Mouse (Mus musculus) forebrain, embryonic 13.5 days (tissue): ENCODE measurements around the gene Opn1sw. TPM values are rescaled to one million over a fixed set of nuclear protein-coding genes. Genes with fewer than 3 reads are reported as not detected.

Experiments used
- ATAC-seq: fragments of 200-750 bp; cut with Nextera tagmentation; 2 replicates; pipeline ENCODE4 v1.8.0; 2017
- H3K27ac ChIP-seq: fragments of 300-500 bp; sonication (generic); 2 replicates; pipeline ENCODE4 v1.5.1; 2015; ENCODE audit warnings: inconsistent platforms, mild to moderate bottlenecking, moderate library complexity
- H3K27me3 ChIP-seq: fragments of 300-500 bp; sonication (generic); 2 replicates; pipeline ENCODE4 v1.6.1; 2015; ENCODE audit warnings: mild to moderate bottlenecking, inconsistent platforms
- H3K36me3 ChIP-seq: fragments of 300-500 bp; sonication (generic); 2 replicates; pipeline ENCODE4 v1.6.1; 2015; ENCODE audit warnings: mild to moderate bottlenecking, inconsistent platforms; ENCODE audit not compliant: poor library complexity, severe bottlenecking
- H3K4me1 ChIP-seq: fragments of 300-500 bp; sonication (generic); 2 replicates; pipeline ENCODE4 v1.6.1; 2015; ENCODE audit warnings: inconsistent platforms
- H3K4me2 ChIP-seq: fragments of 300-500 bp; sonication (generic); 2 replicates; pipeline ENCODE4 v1.6.1; 2015; ENCODE audit warnings: inconsistent platforms, mild to moderate bottlenecking, moderate library complexity
- H3K4me3 ChIP-seq: fragments of 300-500 bp; sonication (generic); 2 replicates; pipeline ENCODE4 v1.5.1; 2015; ENCODE audit warnings: mild to moderate bottlenecking, inconsistent platforms
- H3K9ac ChIP-seq: fragments of 300-500 bp; sonication (generic); 2 replicates; pipeline ENCODE4 v1.6.1; 2015; ENCODE audit warnings: mild to moderate bottlenecking, inconsistent platforms
- H3K9me3 ChIP-seq: fragments of 300-500 bp; sonication (generic); replicated peaks from 2 replicates; pipeline ENCODE4 v1.6.1; 2016; ENCODE audit warnings: inconsistent platforms
- WGBS: fragments of 180-500 bp; shearing (Covaris S2); methylation state at CpG from one replicate; pipeline ENCODE4 v1.1.7; 2015; 5-methylcytosine and 5-hydroxymethylcytosine counted together
- polyA plus RNA-seq: library from polyadenylated mRNA; unstranded; fragments of >200 nt; fragmentation: Nextera tagmentation; extraction: Ambion mirVana; gene quantifications from 2 replicates; pipeline ENCODE4 v1.2.1, GENCODE M21; 2015

Gene Opn1sw
- polyA plus RNA-seq, result 0.44 TPM in 2 replicates

GRCm38 (mm10) chr6:29388052-29388518, at the start of gene Opn1sw:
Gene Opn1sw, minus strand, starts transcription at chr6:29388468.
- 3% methylated on average over 12 of the region's 12 CpGs for WGBS
- H3K9ac ChIP-seq, result no peak within 1 kb of the TSS
- ATAC-seq, result peak; percentile 51

GRCm38 (mm10) chr6:29436461-29436934, 48.2 kb upstream of the Opn1sw start:
- peak; percentile 36; the same call in 1 of the 2 replicates for ATAC-seq
- peaks cover 49% of the 10 kb centered on the region for H3K4me1 ChIP-seq
- H3K9ac ChIP-seq, result no peak overlapping the region; the same call in 1 of the 2 replicates
- peak overlapping the region; percentile 23 for H3K4me2 ChIP-seq
- peak overlapping the region; percentile 7; the same call in 1 of the 2 replicates for H3K27ac ChIP-seq
- H3K27me3 ChIP-seq, result peaks cover 44% of the 10 kb centered on the region
- H3K36me3 ChIP-seq, result no peaks in the 10 kb centered on the region
- no peak overlapping the region for H3K4me3 ChIP-seq
- no peaks in the 10 kb centered on the region for H3K9me3 ChIP-seq
- WGBS, result 5% methylated on average over 11 of the region's 11 CpGs

More at GRCm38 (mm10) chr6:29388052-29388518, at the start of gene Opn1sw:
- Histone ChIP-seq H3K36me3 (no peaks in the 10 kb centered on the region), H3K4me3 (no peak within 1 kb of the TSS), H3K9me3 (no peaks in the 10 kb centered on the region), H3K4me2 (peak within 1 kb of the TSS; percentile 45), H3K27ac (no peak within 1 kb of the TSS), H3K27me3 (peaks cover 7% of the 10 kb centered on the region; the same call in 1 of the 2 replicates), H3K4me1 (peaks cover 15% of the 10 kb centered on the region)

DNA sequence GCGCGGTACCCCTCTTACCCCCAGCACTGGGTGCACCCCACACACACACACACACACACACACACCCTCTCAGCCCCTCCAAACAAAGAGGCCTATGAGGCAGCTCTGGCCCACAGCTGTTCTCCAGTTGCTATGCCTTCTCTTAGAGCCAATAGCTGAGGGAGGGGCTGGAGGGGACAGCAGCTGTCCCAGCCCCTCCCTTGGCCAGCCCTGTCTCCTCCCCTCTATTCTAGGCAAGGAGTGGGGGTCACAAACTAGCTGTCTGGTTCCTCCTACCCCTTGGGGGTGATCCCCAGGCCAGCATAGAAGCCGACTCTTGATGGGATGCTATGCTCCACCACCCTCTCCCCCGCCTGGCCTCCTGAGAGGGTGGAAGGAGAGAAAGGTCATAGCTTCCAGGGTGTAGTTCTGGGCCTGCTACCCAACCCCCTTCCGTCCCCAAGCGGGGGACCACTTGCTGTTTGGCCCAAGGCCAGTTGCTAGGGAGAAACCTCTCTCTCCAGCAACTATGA, 47.7 kb upstream of the Opn1sw start:
- 11% methylated on average over 5 of the region's 6 CpGs for WGBS
- Histone ChIP-seq H3K9ac (0 out of 2 replicates have a peak overlapping the region, but pooled peaks have one; percentile 21), H3K27ac (peak overlapping the region; percentile 44), H3K36me3 (no peaks in the 10 kb centered on the region), H3K4me3 (0 out of 2 replicates have a peak overlapping the region, but pooled peaks have one; percentile 3), H3K9me3 (no peaks in the 10 kb centered on the region), H3K4me1 (peaks cover 51% of the 10 kb centered on the region), H3K4me2 (peak overlapping the region; percentile 80), H3K27me3 (peaks cover 47% of the 10 kb centered on the region)
- ATAC-seq, result peak; percentile 33; the same call in 1 of the 2 replicates

GRCm38 (mm10) chr6:29434911-29435691, 46.8 kb upstream of the Opn1sw start:
- ATAC-seq, result peak; percentile 37; the same call in 1 of the 2 replicates
- H3K4me3 ChIP-seq, result 0 out of 2 replicates have a peak overlapping the region, but pooled peaks have one; percentile 4
- peak overlapping the region; percentile 34 for H3K9ac ChIP-seq
- H3K27ac ChIP-seq, result peak overlapping the region; percentile 44; the same call in 1 of the 2 replicates
- no peaks in the 10 kb centered on the region for H3K9me3 ChIP-seq
- peak overlapping the region; percentile 80 for H3K4me2 ChIP-seq
- peaks cover 51% of the 10 kb centered on the region for H3K4me1 ChIP-seq
- 7% methylated on average over 13 of the region's 13 CpGs for whole genome bisulfite sequencing
- peaks cover 54% of the 10 kb centered on the region for H3K27me3 ChIP-seq
- no peaks in the 10 kb centered on the region for H3K36me3 ChIP-seq

DNA sequence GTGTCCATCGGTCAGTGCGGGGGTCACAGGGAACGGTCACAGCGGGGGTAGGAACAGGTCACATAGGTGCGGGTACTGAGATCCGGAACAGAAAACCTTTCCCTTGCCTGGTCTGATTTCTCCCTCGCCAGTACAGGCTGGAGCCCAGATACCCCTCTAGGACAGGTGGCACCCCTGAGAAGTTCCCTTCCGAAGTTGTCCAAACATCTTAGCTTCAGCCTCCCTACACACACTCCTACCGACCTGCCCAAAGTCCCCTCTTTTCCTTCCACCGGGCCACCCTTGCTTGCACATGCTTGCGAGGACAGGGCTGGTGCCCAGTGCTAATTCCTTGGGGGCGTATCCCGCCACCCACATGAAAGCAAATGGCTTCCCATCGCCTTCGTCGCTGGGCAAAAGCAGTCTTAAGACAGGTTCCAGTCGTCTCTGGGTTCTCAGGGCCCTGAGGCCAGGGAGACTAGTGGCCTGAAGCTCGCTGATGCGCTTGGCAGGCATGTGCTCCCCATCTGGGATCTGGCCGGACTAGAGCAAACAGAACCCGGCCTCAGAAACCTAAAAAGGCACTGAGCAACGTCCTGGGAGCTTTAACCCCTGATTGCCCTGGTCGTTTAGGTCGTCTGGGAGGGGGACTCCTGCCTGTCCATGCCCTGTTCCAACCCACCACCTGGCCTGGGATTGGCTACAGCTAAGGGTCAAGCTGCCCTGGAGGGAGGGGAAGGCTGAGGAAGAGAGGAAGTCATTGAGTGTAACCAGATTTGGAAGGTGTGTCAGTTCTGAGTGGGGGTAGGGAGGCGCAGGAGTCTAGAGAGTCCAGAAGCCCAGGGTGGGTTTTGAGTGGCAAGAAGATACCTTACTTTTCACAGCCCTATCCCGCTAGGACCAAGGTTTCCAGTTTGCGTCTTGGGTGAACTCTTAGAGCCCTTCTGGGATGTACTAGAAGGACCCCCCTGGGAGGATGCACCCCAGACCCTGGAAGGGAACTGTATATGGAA, 45.8 kb upstream of the Opn1sw start:
- Histone ChIP-seq H3K9ac (peak overlapping the region; percentile 56), H3K4me2 (peak overlapping the region; percentile 80), H3K9me3 (no peaks in the 10 kb centered on the region), H3K4me3 (peak overlapping the region; percentile 46), H3K4me1 (peaks cover 51% of the 10 kb centered on the region), H3K27ac (no peak overlapping the region), H3K36me3 (no peaks in the 10 kb centered on the region), H3K27me3 (peaks cover 54% of the 10 kb centered on the region)
- WGBS, result 6% methylated on average over 27 of the region's 27 CpGs
- no peak for ATAC-seq

DNA sequence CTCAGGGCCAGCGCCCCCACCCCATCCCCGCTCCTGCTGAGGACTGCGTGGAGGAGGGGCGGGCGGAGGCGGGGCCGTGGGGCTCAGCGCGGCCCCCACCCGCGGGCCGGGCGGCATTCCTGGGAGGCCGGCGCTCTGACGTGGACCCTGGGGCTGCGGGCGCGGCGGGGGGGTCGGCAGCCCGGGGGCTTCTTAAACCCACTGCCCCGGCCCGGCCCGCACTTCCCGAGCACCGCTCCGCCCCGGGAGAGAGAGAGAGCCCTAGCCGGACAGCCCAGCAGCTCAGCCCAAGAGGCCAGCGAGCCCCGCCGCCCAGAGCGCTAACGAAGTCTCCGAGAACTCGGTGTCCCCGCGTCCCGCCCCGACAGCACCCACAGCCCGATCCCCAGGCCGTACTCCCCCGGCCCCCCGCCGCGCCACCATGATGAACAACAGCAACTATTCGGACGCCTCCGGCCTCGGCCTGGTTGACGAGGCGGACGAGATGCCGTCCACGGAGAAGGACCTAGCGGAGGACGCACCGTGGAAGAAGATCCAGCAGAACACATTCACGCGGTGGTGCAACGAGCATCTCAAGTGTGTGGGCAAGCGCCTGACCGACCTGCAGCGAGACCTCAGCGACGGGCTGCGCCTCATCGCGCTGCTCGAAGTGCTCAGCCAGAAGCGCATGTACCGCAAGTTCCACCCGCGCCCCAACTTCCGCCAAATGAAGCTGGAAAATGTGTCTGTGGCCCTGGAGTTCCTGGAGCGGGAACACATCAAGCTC, 45.0 kb upstream of the Opn1sw start, which contains the start of gene Flnc:
Gene Flnc, plus strand, starts transcription at position 219 of the 766 bp plus-strand sequence.
- Histone ChIP-seq H3K4me1 (peaks cover 51% of the 10 kb centered on the region), H3K4me2 (peak within 1 kb of the TSS; percentile 80), H3K27ac (no peak within 1 kb of the TSS), H3K4me3 (peak within 1 kb of the TSS; percentile 46), H3K27me3 (peaks cover 54% of the 10 kb centered on the region), H3K36me3 (no peaks in the 10 kb centered on the region), H3K9ac (peak within 1 kb of the TSS; percentile 56), H3K9me3 (no peaks in the 10 kb centered on the region)
- 1% methylated on average over 66 of the region's 77 CpGs for WGBS
- no peak for ATAC-seq

DNA sequence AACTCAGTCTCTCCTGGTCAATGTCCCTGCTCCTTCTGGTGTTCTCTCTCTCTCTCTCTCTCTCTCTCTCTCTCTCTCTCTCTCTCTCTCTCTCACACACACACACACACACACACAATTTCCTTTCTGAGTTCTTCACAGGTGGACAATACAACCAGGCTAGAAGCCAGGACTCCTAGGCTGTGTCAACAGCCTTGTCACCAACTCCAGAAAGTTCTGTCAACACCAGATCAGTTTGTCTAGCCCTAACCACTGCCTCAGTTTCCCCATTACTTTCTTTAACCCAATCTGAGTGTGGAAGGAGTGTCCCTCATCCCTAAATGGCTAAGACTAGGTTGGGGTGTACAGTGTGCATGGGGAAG, 44.4 kb upstream of the Opn1sw start:
- Histone ChIP-seq H3K9ac (no peak overlapping the region), H3K4me1 (peaks cover 51% of the 10 kb centered on the region), H3K27ac (no peak overlapping the region), H3K4me3 (peak overlapping the region; percentile 46), H3K36me3 (no peaks in the 10 kb centered on the region), H3K9me3 (no peaks in the 10 kb centered on the region), H3K4me2 (peak overlapping the region; percentile 80), H3K27me3 (peaks cover 54% of the 10 kb centered on the region)
- ATAC-seq, result no peak

- Histone ChIP-seq H3K9me3 (no peaks in the 10 kb centered on the region), H3K4me1 (peaks cover 51% of the 10 kb centered on the region), H3K27ac (no peak overlapping the region), H3K36me3 (no peaks in the 10 kb centered on the region), H3K9ac (no peak overlapping the region), H3K4me2 (no peak overlapping the region), H3K27me3 (peaks cover 54% of the 10 kb centered on the region), H3K4me3 (no peak overlapping the region)
- 29% methylated on average over 3 of the region's 3 CpGs for WGBS
- no peak for ATAC-seq
Observed at GRCm38 (mm10) chr6:29432156-29432555, 43.9 kb upstream of the Opn1sw start.

GRCm38 (mm10) chr6:29431473-29431872, 43.2 kb upstream of the Opn1sw start:
- Histone ChIP-seq H3K27me3 (peaks cover 54% of the 10 kb centered on the region), H3K4me2 (no peak overlapping the region), H3K9me3 (no peaks in the 10 kb centered on the region), H3K9ac (no peak overlapping the region), H3K27ac (no peak overlapping the region), H3K4me3 (no peak overlapping the region), H3K4me1 (peaks cover 48% of the 10 kb centered on the region), H3K36me3 (no peaks in the 10 kb centered on the region)
- WGBS, result 19% methylated on average over 5 of the region's 5 CpGs
- ATAC-seq, result no peak

DNA sequence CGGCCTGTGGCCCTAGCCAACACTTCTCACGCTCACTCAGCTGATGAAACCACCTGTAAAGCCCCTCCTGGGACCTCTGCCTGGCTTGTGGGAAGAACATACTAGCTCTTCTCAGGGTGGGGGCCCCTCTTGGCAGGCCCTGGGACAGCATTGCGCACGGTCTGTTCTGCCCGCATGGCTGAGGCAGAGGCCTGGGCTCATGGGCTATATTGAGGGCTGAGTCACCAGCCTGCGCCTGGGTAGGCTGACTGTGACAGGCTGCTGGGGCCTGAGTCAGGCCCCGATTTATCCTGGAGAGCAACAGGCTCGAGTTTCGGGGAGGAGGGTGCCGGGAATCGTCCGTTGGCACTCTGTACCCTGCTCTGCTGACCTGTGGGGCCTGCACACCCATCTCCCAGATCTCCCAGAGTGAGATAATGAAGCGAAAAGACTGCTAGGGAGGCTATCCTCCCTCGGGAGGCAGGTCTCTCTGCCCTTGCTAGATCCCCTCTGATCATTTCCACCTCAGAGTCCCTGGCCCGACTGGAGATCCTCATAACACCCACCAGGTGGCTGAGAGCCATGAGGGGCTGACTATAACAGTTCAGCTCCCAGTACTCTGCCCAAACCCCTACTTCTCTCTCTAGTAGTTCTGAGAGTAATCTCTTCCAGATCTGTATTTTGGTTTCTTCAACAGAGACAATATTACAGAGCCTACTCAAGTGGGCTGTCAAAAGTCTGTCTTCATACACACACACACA, 42.6 kb upstream of the Opn1sw start:
- H3K9me3 ChIP-seq, result no peaks in the 10 kb centered on the region
- no peak overlapping the region for H3K4me2 ChIP-seq
- H3K27ac ChIP-seq, result no peak overlapping the region
- no peak for ATAC-seq
- no peak overlapping the region for H3K4me3 ChIP-seq
- no peaks in the 10 kb centered on the region for H3K36me3 ChIP-seq
- 45% methylated on average over 15 of the region's 15 CpGs for WGBS
- peaks cover 53% of the 10 kb centered on the region for H3K27me3 ChIP-seq
- H3K9ac ChIP-seq, result no peak overlapping the region
- peaks cover 42% of the 10 kb centered on the region for H3K4me1 ChIP-seq
